Mouse (Mus musculus): ENCODE results near the gene Tsga10. TPM values are rescaled to one million over a fixed set of nuclear protein-coding genes. Genes with fewer than 3 reads are reported as not detected.

The Tsga10 gene
- polyA plus RNA-seq (2012; rRNA removed) = 0.87 and 0.99 TPM in 2 replicates

GRCm38 (mm10) chr1:37866286-37866685, at the start of gene Tsga10:
Tsga10 (minus strand) TSS chr1:37866429.

GRCm38 (mm10) chr1:37890025-37890652, 23.9 kb upstream of the Tsga10 start, which contains the start of the genes Mitd1 and Mrpl30:
Mitd1 (minus strand) TSS chr1:37890411.
Mrpl30 (plus strand) TSS chr1:37890477.

GRCm38 (mm10) chr1:37871704-37872103, 5.5 kb upstream of the Tsga10 start, which contains the start of gene Lipt1:
Lipt1 (plus strand) TSS chr1:37871738.

GRCm38 (mm10) chr1:37719761-37720640, 146.2 kb downstream of the Tsga10 start, which contains the start of gene 2010300C02Rik:
2010300C02Rik (minus strand) TSS chr1:37720085.

Other genes with a start within 250 kb of the Tsga10 start
- 0.35 and 0.46 TPM in 2 replicates for gene 2010300C02Rik, start 146.3 kb downstream of the Tsga10 start, polyA plus RNA-seq (2012; rRNA removed)
- gene Lipt1, start 5.3 kb upstream of the Tsga10 start, polyA plus RNA-seq (2012; rRNA removed) = 4.2 and 4.4 TPM in 2 replicates
- 18.1 and 20.0 TPM in 2 replicates for gene Mitd1, start 24.0 kb upstream of the Tsga10 start, polyA plus RNA-seq (2012; rRNA removed)
- 73.8 and 74.9 TPM in 2 replicates for gene Mrpl30, start 24.0 kb upstream of the Tsga10 start, polyA plus RNA-seq (2012; rRNA removed)
- gene Lyg2, start 50.1 kb upstream of the Tsga10 start, polyA plus RNA-seq (2012; rRNA removed) = not detected in 2 replicates
- not detected in 2 replicates for gene Lyg1, start 91.3 kb upstream of the Tsga10 start, polyA plus RNA-seq (2012; rRNA removed)
- 20.1 and 22.3 TPM in 2 replicates for gene Txndc9, start 131.5 kb upstream of the Tsga10 start, polyA plus RNA-seq (2012; rRNA removed)
- 14.5 and 14.7 TPM in 2 replicates for gene Eif5b, start 131.6 kb upstream of the Tsga10 start, polyA plus RNA-seq (2012; rRNA removed)